Mouse (Mus musculus): ENCODE measurements around the gene Trpm1. TPM values are rescaled to one million over a fixed set of nuclear protein-coding genes. Genes with fewer than 3 reads are reported as not detected.

Gene Trpm1
- polyA plus RNA-seq, 1 experiment from 2014 or later, result 0.21 TPM

- Histone ChIP-seq H3K9me3 (ENCODE audit: control insufficient read depth, low read length) (no peaks in the 10 kb centered on the region), H3K36me3 (ENCODE audit: control insufficient read depth, insufficient read depth, low read length) (no peaks in the 10 kb centered on the region), H3K27me3 (ENCODE audit: control insufficient read depth, insufficient read depth, low read length) (no peaks in the 10 kb centered on the region), H3K9ac (ENCODE audit: low read length) (no peak overlapping the region), H3K4me2 (replicated peaks; ENCODE audit: low read depth) (no peak overlapping the region), H3K27ac (replicated peaks) (no peak overlapping the region), H3K4me3 (ENCODE audit: low read depth, low read length) (no peak overlapping the region), H3K4me1 (replicated peaks; ENCODE audit: control insufficient read depth, insufficient read depth) (no peaks in the 10 kb centered on the region)
- WGBS, result 37% methylated on average over 2 of the region's 2 CpGs
- no peak for DNase-seq (ENCODE audit: low spot score)
- TF ChIP-seq EP300 (optimal IDR thresholded peaks at IDR 0.05) (no peak), CTCF (IDR thresholded peaks at IDR 0.05; ENCODE audit: low read depth) (no peak)
- no peak for ATAC-seq (ENCODE audit: low FRiP score, low TSS enrichment)
Measured at GRCm38 (mm10) chr7:64149337-64149736, 4.3 kb upstream of the Trpm1 start.

- no peak overlapping the region for H3K27ac ChIP-seq (replicated peaks)
- no peaks in the 10 kb centered on the region for H3K27me3 ChIP-seq (ENCODE audit: control insufficient read depth, insufficient read depth, low read length)
- H3K9me3 ChIP-seq (ENCODE audit: control insufficient read depth, low read length), result no peaks in the 10 kb centered on the region
- H3K36me3 ChIP-seq (ENCODE audit: control insufficient read depth, insufficient read depth, low read length), result no peaks in the 10 kb centered on the region
- ATAC-seq (ENCODE audit: low FRiP score, low TSS enrichment) (no peak), DNase-seq (ENCODE audit: low spot score) (no peak)
- no peak overlapping the region for H3K9ac ChIP-seq (ENCODE audit: low read length)
- 12% methylated on average over 2 of the region's 2 CpGs for WGBS
- H3K4me1 ChIP-seq (replicated peaks; ENCODE audit: control insufficient read depth, insufficient read depth), result no peaks in the 10 kb centered on the region
- TF ChIP-seq EP300 (optimal IDR thresholded peaks at IDR 0.05), result no peak
- peak; percentile 65 for TF ChIP-seq CTCF (IDR thresholded peaks at IDR 0.05; ENCODE audit: low read depth)
- H3K4me3 ChIP-seq (ENCODE audit: low read depth, low read length), result no peak overlapping the region
- no peak overlapping the region for H3K4me2 ChIP-seq (replicated peaks; ENCODE audit: low read depth)
Measured at GRCm38 (mm10) chr7:64149747-64150146, 3.9 kb upstream of the Trpm1 start.

- H3K4me2 ChIP-seq (replicated peaks; ENCODE audit: low read depth), result no peak overlapping the region
- no peak for DNase-seq (ENCODE audit: low spot score)
- H3K4me3 ChIP-seq (ENCODE audit: low read depth, low read length), result no peak overlapping the region
- H3K36me3 ChIP-seq (ENCODE audit: control insufficient read depth, insufficient read depth, low read length), result no peaks in the 10 kb centered on the region
- no peak overlapping the region for H3K9ac ChIP-seq (ENCODE audit: low read length)
- no peak for ATAC-seq (ENCODE audit: low FRiP score, low TSS enrichment)
- TF ChIP-seq EP300 (optimal IDR thresholded peaks at IDR 0.05), result no peak
- TF ChIP-seq CTCF (IDR thresholded peaks at IDR 0.05; ENCODE audit: low read depth), result no peak
- no peaks in the 10 kb centered on the region for H3K27me3 ChIP-seq (ENCODE audit: control insufficient read depth, insufficient read depth, low read length)
- H3K4me1 ChIP-seq (replicated peaks; ENCODE audit: control insufficient read depth, insufficient read depth), result no peaks in the 10 kb centered on the region
- 69% methylated on average over 6 of the region's 6 CpGs for WGBS
- no peak overlapping the region for H3K27ac ChIP-seq (replicated peaks)
- H3K9me3 ChIP-seq (ENCODE audit: control insufficient read depth, low read length), result no peaks in the 10 kb centered on the region
Measured at GRCm38 (mm10) chr7:64150436-64151080, 3.1 kb upstream of the Trpm1 start.

- no peak for TF ChIP-seq EP300 (optimal IDR thresholded peaks at IDR 0.05)
- TF ChIP-seq CTCF (IDR thresholded peaks at IDR 0.05; ENCODE audit: low read depth), result no peak
- Histone ChIP-seq H3K27me3 (ENCODE audit: control insufficient read depth, insufficient read depth, low read length) (no peaks in the 10 kb centered on the region), H3K27ac (replicated peaks) (no peak overlapping the region), H3K4me2 (replicated peaks; ENCODE audit: low read depth) (peak overlapping the region; percentile 23; the same call in 1 of the 2 replicates), H3K4me3 (ENCODE audit: low read depth, low read length) (no peak overlapping the region), H3K9me3 (ENCODE audit: control insufficient read depth, low read length) (no peaks in the 10 kb centered on the region), H3K4me1 (replicated peaks; ENCODE audit: control insufficient read depth, insufficient read depth) (peaks cover 10% of the 10 kb centered on the region; the same call in 1 of the 2 replicates), H3K36me3 (ENCODE audit: control insufficient read depth, insufficient read depth, low read length) (no peaks in the 10 kb centered on the region), H3K9ac (ENCODE audit: low read length) (0 out of 2 replicates have a peak overlapping the region, but pooled peaks have one; percentile 32)
- ATAC-seq (ENCODE audit: low FRiP score, low TSS enrichment) (no peak), DNase-seq (ENCODE audit: low spot score) (no peak)
- WGBS, result 61% methylated on average over 4 of the region's 4 CpGs
Measured at GRCm38 (mm10) chr7:64155226-64155625, 1.6 kb downstream of the Trpm1 start.

GRCm38 (mm10) chr7:64155687-64156086 lies 2.1 kb downstream of the Trpm1 start:
- no peak for TF ChIP-seq EP300 (optimal IDR thresholded peaks at IDR 0.05)
- TF ChIP-seq CTCF (IDR thresholded peaks at IDR 0.05; ENCODE audit: low read depth), result peak; percentile 82
- Histone ChIP-seq H3K4me1 (replicated peaks; ENCODE audit: control insufficient read depth, insufficient read depth) (peaks cover 10% of the 10 kb centered on the region; the same call in 1 of the 2 replicates), H3K9ac (ENCODE audit: low read length) (0 out of 2 replicates have a peak overlapping the region, but pooled peaks have one; percentile 32), H3K4me2 (replicated peaks; ENCODE audit: low read depth) (peak overlapping the region; percentile 23), H3K27me3 (ENCODE audit: control insufficient read depth, insufficient read depth, low read length) (no peaks in the 10 kb centered on the region), H3K27ac (replicated peaks) (no peak overlapping the region), H3K9me3 (ENCODE audit: control insufficient read depth, low read length) (no peaks in the 10 kb centered on the region), H3K4me3 (ENCODE audit: low read depth, low read length) (no peak overlapping the region), H3K36me3 (ENCODE audit: control insufficient read depth, insufficient read depth, low read length) (no peaks in the 10 kb centered on the region)
- peak; percentile 90 for DNase-seq (ENCODE audit: low spot score)
- WGBS, result 5% methylated on average over 10 of the region's 10 CpGs
- ATAC-seq (ENCODE audit: low FRiP score, low TSS enrichment), result peak; percentile 96

- no peak overlapping the region for H3K9ac ChIP-seq (ENCODE audit: low read length)
- H3K27ac ChIP-seq (replicated peaks), result no peak overlapping the region
- H3K4me3 ChIP-seq (ENCODE audit: low read depth, low read length), result no peak overlapping the region
- peaks cover 10% of the 10 kb centered on the region; the same call in 1 of the 2 replicates for H3K4me1 ChIP-seq (replicated peaks; ENCODE audit: control insufficient read depth, insufficient read depth)
- TF ChIP-seq CTCF (IDR thresholded peaks at IDR 0.05; ENCODE audit: low read depth) (no peak), EP300 (optimal IDR thresholded peaks at IDR 0.05) (no peak)
- WGBS, result 70% methylated on average over 5 of the region's 5 CpGs
- no peaks in the 10 kb centered on the region for H3K27me3 ChIP-seq (ENCODE audit: control insufficient read depth, insufficient read depth, low read length)
- no peaks in the 10 kb centered on the region for H3K9me3 ChIP-seq (ENCODE audit: control insufficient read depth, low read length)
- ATAC-seq (ENCODE audit: low FRiP score, low TSS enrichment) (peak; percentile 15; the same call in 1 of the 2 replicates), DNase-seq (ENCODE audit: low spot score) (no peak)
- H3K36me3 ChIP-seq (ENCODE audit: control insufficient read depth, insufficient read depth, low read length), result no peaks in the 10 kb centered on the region
- H3K4me2 ChIP-seq (replicated peaks; ENCODE audit: low read depth), result no peak overlapping the region
Measured at GRCm38 (mm10) chr7:64156271-64156911, 2.8 kb downstream of the Trpm1 start.

Measured in stomach, postnatal 0 days (tissue).